Mouse (Mus musculus) kidney, embryonic 15.5 days (tissue): ENCODE measurements around the gene Ninl. TPM values are rescaled to one million over a fixed set of nuclear protein-coding genes. Genes with fewer than 3 reads are reported as not detected.

Experiments used
- ATAC-seq: fragments of 200-750 bp; cut with Nextera tagmentation; replicated peaks from 2 replicates; pipeline ENCODE4 v1.8.0; 2017; ENCODE audit warnings: moderate TSS enrichment; ENCODE audit not compliant: low FRiP score
- H3K27ac ChIP-seq: fragments of 300-500 bp; sonication (generic); 2 replicates; pipeline ENCODE4 v1.5.1; 2015; ENCODE audit warnings: mild to moderate bottlenecking, inconsistent platforms
- H3K27me3 ChIP-seq: fragments of 300-500 bp; sonication (generic); 2 replicates; pipeline ENCODE4 v1.6.1; 2015; ENCODE audit warnings: inconsistent platforms
- H3K36me3 ChIP-seq: fragments of 300-500 bp; sonication (generic); 2 replicates; pipeline ENCODE4 v1.6.1; 2015; ENCODE audit warnings: inconsistent platforms
- H3K4me1 ChIP-seq: fragments of 300-500 bp; sonication (generic); 2 replicates; pipeline ENCODE4 v1.6.1; 2015; ENCODE audit warnings: inconsistent platforms
- H3K4me2 ChIP-seq: fragments of 300-500 bp; sonication (generic); 2 replicates; pipeline ENCODE4 v1.6.1; 2015; ENCODE audit warnings: moderate library complexity, mild to moderate bottlenecking, inconsistent platforms
- H3K4me3 ChIP-seq: fragments of 300-500 bp; sonication (generic); replicated peaks from 2 replicates; pipeline ENCODE4 v1.5.1; 2015; ENCODE audit warnings: mild to moderate bottlenecking, inconsistent platforms
- H3K9ac ChIP-seq: fragments of 300-500 bp; sonication (generic); 2 replicates; pipeline ENCODE4 v1.6.1; 2015; ENCODE audit warnings: mild to moderate bottlenecking, inconsistent platforms
- H3K9me3 ChIP-seq: fragments of 300-500 bp; sonication (generic); replicated peaks from 2 replicates; pipeline ENCODE4 v1.6.1; 2016; ENCODE audit warnings: inconsistent platforms
- WGBS: fragments of 180-500 bp; shearing (Covaris S2); methylation state at CpG from one replicate; pipeline ENCODE4 v1.1.7; 2015; ENCODE audit warnings: mixed read lengths; 5-methylcytosine and 5-hydroxymethylcytosine counted together
- polyA plus RNA-seq: library from polyadenylated mRNA; unstranded; fragments of >200 nt; fragmentation: Nextera tagmentation; extraction: Ambion mirVana; gene quantifications from 2 replicates; pipeline ENCODE4 v1.2.1, GENCODE M21; 2015

Ninl gene
- 14.0 and 14.7 TPM in 2 replicates for polyA plus RNA-seq

GRCm38 (mm10) chr2:151039232-151039695 is at the start of gene Ninl, which contains the start of gene Nanp:
Ninl (minus strand) TSS chr2:151039382.
Nanp (minus strand) TSS chr2:151039398.
- Histone ChIP-seq H3K36me3 (no peaks in the 10 kb centered on the region), H3K4me2 (peak within 1 kb of the TSS; percentile 86), H3K4me3 (peak within 1 kb of the TSS; percentile 75), H3K27me3 (no peaks in the 10 kb centered on the region), H3K27ac (peak within 1 kb of the TSS; percentile 87), H3K9ac (peak within 1 kb of the TSS; percentile 85), H3K9me3 (no peaks in the 10 kb centered on the region), H3K4me1 (peaks cover 16% of the 10 kb centered on the region)
- peak; percentile 97 for ATAC-seq
- under 1% methylated on average over 34 of the region's 34 CpGs for WGBS

GRCm38 (mm10) chr2:151056637-151057036 is 17.5 kb upstream of the Ninl start:
- H3K27ac ChIP-seq: no peak overlapping the region
- H3K36me3 ChIP-seq: no peaks in the 10 kb centered on the region
- H3K4me2 ChIP-seq: no peak overlapping the region
- H3K9ac ChIP-seq: no peak overlapping the region
- no peaks in the 10 kb centered on the region for H3K4me1 ChIP-seq
- 74% methylated on average over 1 of the region's 1 CpGs for WGBS
- no peaks in the 10 kb centered on the region for H3K9me3 ChIP-seq
- H3K4me3 ChIP-seq: no peak overlapping the region
- ATAC-seq: no peak
- H3K27me3 ChIP-seq: no peaks in the 10 kb centered on the region

- Histone ChIP-seq H3K9ac (no peak overlapping the region), H3K27ac (no peak overlapping the region), H3K9me3 (no peaks in the 10 kb centered on the region), H3K27me3 (no peaks in the 10 kb centered on the region), H3K36me3 (no peaks in the 10 kb centered on the region), H3K4me1 (peaks cover 16% of the 10 kb centered on the region), H3K4me2 (no peak overlapping the region), H3K4me3 (no peak overlapping the region)
- WGBS: 87% methylated on average over 1 of the region's 1 CpGs
- ATAC-seq: no peak
Observed at GRCm38 (mm10) chr2:151040411-151040810, 1.2 kb upstream of the Ninl start.

GRCm38 (mm10) chr2:151039726-151040125 is 544 bp upstream of the Ninl start:
- H3K4me2 ChIP-seq: peak overlapping the region; percentile 86
- no peaks in the 10 kb centered on the region for H3K36me3 ChIP-seq
- H3K4me1 ChIP-seq: peaks cover 16% of the 10 kb centered on the region
- WGBS: 34% methylated on average over 8 of the region's 8 CpGs
- H3K27me3 ChIP-seq: no peaks in the 10 kb centered on the region
- peak overlapping the region; percentile 73 for H3K27ac ChIP-seq
- no peaks in the 10 kb centered on the region for H3K9me3 ChIP-seq
- peak; percentile 19; the same call in 1 of the 2 replicates for ATAC-seq
- H3K4me3 ChIP-seq: peak overlapping the region; percentile 75
- peak overlapping the region; percentile 85 for H3K9ac ChIP-seq

- Histone ChIP-seq H3K36me3 (no peaks in the 10 kb centered on the region), H3K4me3 (peak overlapping the region; percentile 75), H3K9me3 (no peaks in the 10 kb centered on the region), H3K4me1 (peaks cover 16% of the 10 kb centered on the region), H3K27me3 (no peaks in the 10 kb centered on the region), H3K9ac (peak overlapping the region; percentile 85), H3K4me2 (peak overlapping the region; percentile 86), H3K27ac (peak overlapping the region; percentile 87)
- WGBS: under 1% methylated on average over 30 of the region's 30 CpGs
- ATAC-seq: peak; percentile 82
Observed at GRCm38 (mm10) chr2:151038811-151039222, 365 bp downstream of the Ninl start.

GRCm38 (mm10) chr2:151037876-151038552 is 1.2 kb downstream of the Ninl start:
- H3K9ac ChIP-seq: peak overlapping the region; percentile 85
- H3K4me2 ChIP-seq: peak overlapping the region; percentile 86
- H3K4me1 ChIP-seq: peaks cover 16% of the 10 kb centered on the region
- peak overlapping the region; percentile 75 for H3K4me3 ChIP-seq
- ATAC-seq: 0 out of 2 replicates have a peak, but pooled peaks have one; percentile 20
- 53% methylated on average over 18 of the region's 18 CpGs for WGBS
- H3K27ac ChIP-seq: no peak overlapping the region
- H3K27me3 ChIP-seq: no peaks in the 10 kb centered on the region
- H3K36me3 ChIP-seq: 0 out of 2 replicates have a peak, but pooled peaks cover 2% of the 10 kb centered on the region
- no peaks in the 10 kb centered on the region for H3K9me3 ChIP-seq

- no peak overlapping the region for H3K27ac ChIP-seq
- no peak overlapping the region; the same call in 1 of the 2 replicates for H3K4me3 ChIP-seq
- ATAC-seq: no peak
- 0 out of 2 replicates have a peak, but pooled peaks cover 4% of the 10 kb centered on the region for H3K36me3 ChIP-seq
- no peaks in the 10 kb centered on the region for H3K9me3 ChIP-seq
- no peak overlapping the region for H3K9ac ChIP-seq
- no peaks in the 10 kb centered on the region for H3K27me3 ChIP-seq
- whole genome bisulfite sequencing: 98% methylated on average over 1 of the region's 1 CpGs
- H3K4me2 ChIP-seq: peak overlapping the region; percentile 86; the same call in 1 of the 2 replicates
- H3K4me1 ChIP-seq: peaks cover 16% of the 10 kb centered on the region
Observed at GRCm38 (mm10) chr2:151037292-151037691, 1.9 kb downstream of the Ninl start.

GRCm38 (mm10) chr2:151036721-151037120 is 2.5 kb downstream of the Ninl start:
- Histone ChIP-seq H3K36me3 (0 out of 2 replicates have a peak, but pooled peaks cover 4% of the 10 kb centered on the region), H3K9me3 (no peaks in the 10 kb centered on the region), H3K4me1 (peaks cover 16% of the 10 kb centered on the region), H3K4me2 (no peak overlapping the region), H3K27ac (no peak overlapping the region), H3K27me3 (no peaks in the 10 kb centered on the region), H3K9ac (no peak overlapping the region), H3K4me3 (no peak overlapping the region)
- ATAC-seq: no peak
- WGBS: 93% methylated on average over 2 of the region's 2 CpGs

GRCm38 (mm10) chr2:151034435-151034834 is 4.7 kb downstream of the Ninl start:
- Histone ChIP-seq H3K36me3 (peaks cover 5% of the 10 kb centered on the region), H3K27me3 (no peaks in the 10 kb centered on the region), H3K4me2 (no peak overlapping the region), H3K9me3 (no peaks in the 10 kb centered on the region), H3K27ac (no peak overlapping the region), H3K9ac (no peak overlapping the region), H3K4me3 (no peak overlapping the region), H3K4me1 (peaks cover 11% of the 10 kb centered on the region)
- ATAC-seq: no peak
- 96% methylated on average over 3 of the region's 3 CpGs for WGBS

GRCm38 (mm10) chr2:151021158-151021557 is 18.0 kb downstream of the Ninl start:
- WGBS: 87% methylated on average over 10 of the region's 10 CpGs
- ATAC-seq: no peak

GRCm38 (mm10) chr2:151015316-151015715 is 23.9 kb downstream of the Ninl start:
- Histone ChIP-seq H3K9me3 (no peaks in the 10 kb centered on the region), H3K4me3 (no peak overlapping the region), H3K36me3 (no peaks in the 10 kb centered on the region), H3K27ac (no peak overlapping the region), H3K9ac (no peak overlapping the region), H3K4me1 (no peaks in the 10 kb centered on the region), H3K4me2 (no peak overlapping the region), H3K27me3 (no peaks in the 10 kb centered on the region)
- WGBS: 84% methylated on average over 2 of the region's 2 CpGs
- ATAC-seq: no peak

More at GRCm38 (mm10) chr2:151021158-151021557, 18.0 kb downstream of the Ninl start:
- H3K4me2 ChIP-seq: no peak overlapping the region
- H3K36me3 ChIP-seq: 0 out of 2 replicates have a peak, but pooled peaks cover 6% of the 10 kb centered on the region
- H3K4me3 ChIP-seq: no peak overlapping the region
- H3K9me3 ChIP-seq: no peaks in the 10 kb centered on the region
- no peak overlapping the region for H3K27ac ChIP-seq
- no peak overlapping the region for H3K9ac ChIP-seq
- no peaks in the 10 kb centered on the region for H3K27me3 ChIP-seq
- no peaks in the 10 kb centered on the region for H3K4me1 ChIP-seq

GRCm38 (mm10) chr2:151011273-151011672 is 27.9 kb downstream of the Ninl start:
- Histone ChIP-seq H3K27me3 (no peaks in the 10 kb centered on the region), H3K4me3 (no peak overlapping the region), H3K36me3 (no peaks in the 10 kb centered on the region), H3K9me3 (no peaks in the 10 kb centered on the region), H3K4me1 (peaks cover 25% of the 10 kb centered on the region), H3K4me2 (no peak overlapping the region), H3K9ac (no peak overlapping the region), H3K27ac (no peak overlapping the region)
- ATAC-seq: no peak
- 69% methylated on average over 1 of the region's 1 CpGs for WGBS
